Mouse (Mus musculus): ENCODE data around the gene Cit.
A peak's percentile ranks its signal among the peaks of the same experiment; 100 is the strongest.

Cit gene

DNA sequence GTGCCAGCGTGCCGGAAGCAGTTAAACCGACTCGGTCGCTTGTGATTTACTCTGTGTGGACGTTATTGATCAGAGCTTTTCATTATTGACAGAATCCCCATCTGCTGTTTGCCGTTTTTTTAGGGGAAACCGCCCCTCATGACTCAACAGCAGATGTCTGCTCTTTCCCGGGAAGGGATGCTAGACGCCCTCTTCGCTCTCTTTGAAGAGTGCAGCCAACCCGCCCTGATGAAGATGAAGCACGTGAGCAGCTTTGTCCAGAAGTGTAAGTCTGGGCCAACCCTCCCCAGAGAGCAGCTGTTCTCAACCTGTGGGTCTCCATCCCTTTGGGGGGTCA is 5.9 kb downstream of the Cit start:
- no peak for DNase-seq (ENCODE audit: low spot score in 2 of 2)

DNA sequence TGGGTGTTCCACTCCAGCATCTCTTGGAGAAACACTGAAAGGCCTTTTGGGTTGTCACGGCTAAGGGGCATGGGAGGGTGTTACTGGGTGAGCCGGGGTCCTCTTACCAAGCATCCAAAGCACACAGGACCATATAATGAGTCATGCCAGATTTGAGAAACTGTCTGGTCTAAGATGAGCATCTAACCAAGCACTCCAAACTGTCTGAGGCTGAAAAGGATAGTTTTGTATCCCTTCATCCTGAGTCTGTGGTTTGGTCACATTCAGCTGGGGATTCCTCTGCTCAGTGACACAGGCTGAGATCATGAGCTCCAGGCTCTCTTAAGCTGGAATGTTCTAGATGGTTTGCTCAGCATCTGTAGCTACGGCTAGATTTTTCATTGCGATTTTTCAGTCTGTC is 7.4 kb downstream of the Cit start:
- no peak for DNase-seq (ENCODE audit: low spot score in 2 of 2)

DNA sequence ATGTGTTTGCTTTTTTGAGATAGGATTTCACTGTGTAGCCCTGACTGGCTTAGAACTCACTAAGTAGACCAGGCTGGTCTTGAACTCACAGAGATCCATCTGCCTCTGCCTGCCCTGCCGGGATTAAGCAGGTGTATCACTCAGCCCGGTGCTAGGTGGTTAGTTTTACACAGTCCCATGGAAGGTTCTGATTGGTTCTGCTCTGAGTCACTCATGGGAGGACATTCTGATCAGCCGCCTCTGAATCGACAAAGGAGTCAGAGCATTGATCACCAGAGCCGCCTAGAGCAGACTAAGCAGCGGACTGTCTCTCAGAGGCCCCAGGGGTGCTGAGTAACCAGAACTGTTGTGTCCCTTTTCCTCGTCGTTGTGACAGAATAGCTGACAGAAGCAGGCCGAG is 8.6 kb downstream of the Cit start:
- DNase-seq (ENCODE audit: low spot score in 2 of 2): no peak

DNA sequence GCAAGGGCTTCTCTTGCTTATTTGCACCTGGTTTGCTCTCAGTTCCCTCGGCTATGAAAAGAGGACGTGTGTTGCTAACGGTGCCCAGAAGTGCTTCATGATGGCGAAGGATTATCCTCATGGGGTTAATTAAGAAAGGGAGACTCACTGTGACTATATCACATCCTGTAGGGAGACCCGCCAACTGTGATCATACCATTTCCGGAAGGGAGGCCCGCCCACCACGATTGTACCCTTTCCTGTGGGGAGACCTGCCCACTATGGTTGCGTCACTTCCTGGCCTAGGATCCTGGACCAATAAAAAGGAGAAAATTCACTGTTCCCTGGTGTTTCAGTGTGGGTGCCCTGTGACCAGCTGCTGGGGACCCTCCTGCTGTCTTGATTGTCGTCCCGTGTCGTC is 9.3 kb downstream of the Cit start:
- DNase-seq (ENCODE audit: low spot score in 2 of 2): no peak

GRCm38 (mm10) chr5:115858652-115859051 is 13.6 kb downstream of the Cit start:
- no peak for DNase-seq (ENCODE audit: low spot score in 2 of 2)

DNA sequence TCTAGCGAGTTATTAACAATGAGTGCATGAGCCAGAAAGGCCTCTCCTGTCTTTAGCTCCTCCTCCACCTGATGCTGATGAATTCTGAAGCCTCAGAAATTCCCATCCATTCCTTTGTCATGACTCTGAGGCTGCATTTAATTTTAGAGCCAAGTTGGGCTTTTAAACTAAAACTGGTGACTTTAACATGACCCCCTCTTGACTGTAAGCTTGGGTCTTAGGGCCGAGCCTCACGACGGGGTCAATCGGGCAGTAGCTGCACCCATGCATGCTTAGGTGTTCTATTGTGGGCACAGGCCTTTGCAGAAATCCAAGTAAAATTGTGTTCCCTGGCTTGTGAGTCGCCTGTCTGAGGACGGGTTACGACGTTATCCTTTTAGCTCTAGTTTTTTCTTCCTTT is 14.4 kb downstream of the Cit start:
- no peak for DNase-seq (ENCODE audit: low spot score in 2 of 2)

- DNase-seq (ENCODE audit: low spot score in 2 of 2): no peak
Measured at GRCm38 (mm10) chr5:115861991-115862390, 16.9 kb downstream of the Cit start.

- no peak for DNase-seq (ENCODE audit: low spot score in 2 of 2)
Measured at GRCm38 (mm10) chr5:115862439-115862838, 17.4 kb downstream of the Cit start.

DNA sequence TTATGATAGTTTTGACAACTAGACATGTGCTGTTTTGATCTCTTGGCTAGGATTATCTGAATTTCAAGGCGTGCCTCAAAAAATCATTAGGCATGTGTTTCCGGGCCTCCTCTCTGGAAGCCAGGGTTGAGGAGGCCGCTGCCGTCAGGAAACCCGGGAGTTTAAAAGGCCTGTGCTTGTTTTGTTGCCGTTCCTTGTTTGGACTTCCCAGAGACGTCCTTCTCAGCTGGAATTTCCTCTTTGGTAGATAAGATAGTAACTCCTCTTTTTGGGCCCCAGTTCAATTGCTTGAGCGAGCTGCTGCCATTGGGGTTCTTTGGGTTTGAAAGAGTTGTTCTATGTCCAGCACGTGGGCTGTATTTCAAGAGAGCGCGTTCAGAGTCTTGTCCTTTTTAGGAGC is 21.2 kb downstream of the Cit start:
- no peak for DNase-seq (ENCODE audit: low spot score in 2 of 2)

DNA sequence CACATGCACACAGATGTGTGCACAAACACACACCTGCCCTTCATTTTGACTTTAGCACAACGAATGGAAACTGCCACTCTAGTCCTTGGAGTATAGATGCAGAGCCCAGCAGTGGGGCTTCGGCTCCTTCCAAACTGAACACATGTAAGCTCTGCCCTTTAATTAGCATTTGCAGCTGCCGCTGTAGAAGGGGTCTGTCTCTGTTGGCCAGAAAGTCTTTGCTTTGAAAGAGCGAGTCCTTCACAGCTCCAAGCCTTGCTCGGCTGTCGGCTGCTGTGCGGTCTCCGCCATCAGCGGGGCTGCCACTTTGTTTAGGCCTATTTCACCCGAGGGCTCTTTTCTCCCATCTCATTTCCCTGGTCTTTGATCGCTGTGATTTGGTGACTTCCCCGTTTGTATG is 23.5 kb downstream of the Cit start:
- DNase-seq (ENCODE audit: low spot score in 2 of 2): no peak

- no peak for DNase-seq (ENCODE audit: low spot score in 2 of 2)
Measured at GRCm38 (mm10) chr5:115869198-115869597, 24.1 kb downstream of the Cit start.

DNA sequence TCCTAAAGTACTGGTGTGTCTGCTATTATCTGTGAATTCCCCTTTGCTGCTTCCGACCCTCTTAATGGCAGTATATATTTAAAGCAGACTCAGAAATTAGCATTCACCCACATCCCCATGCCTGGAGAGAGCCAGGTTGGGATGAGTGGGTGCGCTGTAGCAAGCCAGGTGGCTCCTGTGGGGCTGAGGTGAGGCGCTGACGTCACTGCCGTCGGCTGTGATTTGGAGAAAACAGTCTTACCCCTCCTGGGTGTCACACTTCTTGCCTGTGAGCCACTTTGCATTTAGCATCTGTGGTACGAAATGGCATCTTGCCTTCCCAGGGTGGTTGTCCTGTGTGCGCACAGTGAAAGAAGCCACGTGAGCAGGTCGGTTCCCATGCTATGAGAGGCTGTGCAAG is 26.1 kb downstream of the Cit start:
- DNase-seq (ENCODE audit: low spot score in 2 of 2): no peak

DNA sequence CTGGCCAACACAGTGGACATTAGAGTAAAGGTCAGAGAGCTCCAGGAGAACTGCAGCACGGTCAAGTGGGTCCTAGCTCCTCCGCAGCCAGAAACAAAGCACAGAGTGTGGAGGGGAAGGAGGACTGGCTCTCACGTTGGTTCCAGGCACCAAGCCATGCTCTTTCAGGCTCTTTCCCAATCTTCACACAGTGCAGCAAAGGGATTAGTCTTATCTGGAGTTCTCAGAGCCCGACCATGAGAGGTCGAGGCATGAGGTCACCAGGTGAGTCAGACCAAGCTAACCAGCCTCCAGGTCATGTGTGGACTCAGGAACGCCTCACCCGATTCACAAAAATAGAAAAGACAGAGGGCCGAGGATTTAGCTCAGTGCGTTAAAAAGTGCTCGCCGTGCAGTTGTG is 27.0 kb downstream of the Cit start:
- DNase-seq (ENCODE audit: low spot score in 2 of 2): no peak

GRCm38 (mm10) chr5:115872956-115873355 is 27.9 kb downstream of the Cit start:
- no peak for DNase-seq (ENCODE audit: low spot score in 2 of 2)

DNA sequence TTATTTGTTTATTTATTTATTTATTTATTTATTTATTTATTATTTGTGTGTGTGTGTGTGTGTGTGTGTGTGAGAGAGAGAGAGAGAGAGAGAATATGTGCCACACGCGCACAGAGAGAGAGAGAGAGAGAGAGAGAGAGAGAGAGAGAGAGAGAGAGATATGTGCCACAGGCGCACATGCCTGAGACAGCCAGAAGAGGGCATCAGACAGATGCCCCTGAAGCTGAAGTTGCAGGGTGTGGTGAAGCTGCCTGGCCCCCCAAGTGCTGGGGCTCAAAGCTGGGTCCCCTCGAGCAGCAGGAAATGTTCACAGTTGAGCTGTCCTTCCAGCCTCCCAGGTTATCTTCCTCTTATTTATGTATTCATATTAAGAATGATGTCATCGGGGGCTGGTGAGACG is 32.3 kb downstream of the Cit start:
- DNase-seq (ENCODE audit: low spot score in 2 of 2): no peak

DNA sequence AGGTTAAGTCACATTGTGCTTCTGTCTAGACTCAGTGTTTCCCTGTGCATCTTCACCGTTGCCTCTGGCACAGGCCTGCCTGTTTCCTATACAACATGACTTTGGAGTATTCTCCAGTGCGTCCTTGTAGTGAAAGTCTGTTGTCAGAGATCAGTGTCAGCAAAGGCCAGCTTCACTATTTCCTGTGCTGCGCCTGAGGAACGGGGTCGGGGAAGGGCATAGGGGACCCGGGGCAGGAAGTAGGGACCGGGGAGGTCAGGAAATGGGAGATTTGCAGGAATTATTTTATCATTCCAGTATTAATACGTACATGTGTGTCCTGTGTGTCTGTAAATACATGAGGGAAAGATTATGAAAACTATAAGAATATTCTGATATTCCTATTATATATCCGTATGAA is 37.1 kb downstream of the Cit start:
- no peak for DNase-seq (ENCODE audit: low spot score in 2 of 2)

DNA sequence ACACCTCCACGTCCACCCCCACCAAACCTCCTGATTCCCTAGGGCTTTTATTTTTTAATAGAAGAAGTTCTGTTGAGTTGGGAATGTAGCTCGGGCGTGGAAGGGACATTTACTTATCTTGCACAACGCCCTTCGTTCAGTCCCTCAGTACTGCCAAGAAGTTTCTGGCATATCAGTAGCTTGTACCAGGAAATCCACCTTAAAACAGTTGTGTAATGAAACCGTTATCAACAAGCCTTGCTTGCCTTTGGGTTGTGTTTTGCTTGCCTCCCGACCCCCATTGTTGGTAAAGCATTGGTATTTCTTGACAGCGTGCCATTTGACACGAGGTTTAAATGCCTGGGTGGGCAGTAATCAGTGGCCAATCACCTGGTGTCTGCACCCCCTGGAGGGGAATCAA is 39.4 kb downstream of the Cit start:
- DNase-seq (ENCODE audit: low spot score in 2 of 2): no peak

GRCm38 (mm10) chr5:115893772-115894171 is 48.7 kb downstream of the Cit start:
- no peak for DNase-seq (ENCODE audit: low spot score in 2 of 2)

GRCm38 (mm10) chr5:115897036-115897435 is 52.0 kb downstream of the Cit start:
- DNase-seq (ENCODE audit: low spot score in 2 of 2): no peak

DNA sequence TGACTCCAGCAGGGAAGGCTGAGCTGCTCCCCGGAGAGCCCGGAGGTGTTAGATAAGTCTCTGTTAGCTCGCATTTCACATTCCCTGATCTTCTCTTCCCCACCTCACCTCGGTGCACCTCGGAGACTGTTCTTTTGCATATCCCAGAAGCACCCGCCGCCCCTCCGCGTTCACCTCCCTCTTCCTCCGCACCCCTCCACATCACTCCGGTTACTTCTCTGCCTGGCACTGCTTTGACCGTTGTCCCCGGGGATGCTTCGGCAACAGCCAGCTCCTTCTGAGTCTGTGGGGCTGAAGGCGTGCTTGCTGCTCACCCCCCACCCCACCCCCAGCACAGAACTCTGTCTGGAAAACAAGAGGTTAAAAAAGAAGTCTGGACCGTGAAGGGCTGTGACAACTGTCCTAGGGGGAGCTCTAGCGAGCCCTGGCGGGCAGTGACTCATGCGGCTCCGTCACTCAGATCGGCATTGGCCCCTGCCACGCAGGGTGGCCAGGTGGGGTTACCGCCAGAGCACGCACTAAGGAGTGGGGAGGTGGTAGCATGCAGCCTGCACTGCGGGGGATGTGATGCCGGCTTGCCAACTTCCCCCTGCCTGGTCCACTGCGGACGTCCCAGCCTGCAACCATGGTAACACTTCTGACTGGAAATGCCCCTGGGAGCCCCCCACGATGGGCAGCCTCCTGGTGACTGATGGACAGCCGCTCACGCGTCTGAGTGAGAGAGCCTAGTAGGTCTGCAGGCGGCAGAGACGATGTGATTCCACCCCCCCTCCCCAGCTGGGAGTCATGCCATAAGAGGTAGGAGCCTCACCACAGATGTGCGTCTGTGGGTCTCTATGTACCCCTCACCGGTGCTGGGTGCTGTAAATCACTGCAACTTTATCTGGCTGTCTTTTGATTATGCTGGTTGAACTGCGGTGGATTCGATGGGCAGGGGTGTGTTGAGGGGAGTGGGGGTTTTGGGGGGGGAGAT is 62.2 kb downstream of the Cit start:
- peak; percentile 52 to 58 for DNase-seq (ENCODE audit: low spot score in 2 of 2)

GRCm38 (mm10) chr5:115908251-115908650 is 63.2 kb downstream of the Cit start:
- peak; percentile 57 to 63 for DNase-seq (ENCODE audit: low spot score in 2 of 2)

GRCm38 (mm10) chr5:115908699-115909098 is 63.6 kb downstream of the Cit start:
- DNase-seq (ENCODE audit: low spot score in 2 of 2): no peak

GRCm38 (mm10) chr5:115909106-115909505 is 64.0 kb downstream of the Cit start:
- DNase-seq (ENCODE audit: low spot score in 2 of 2): peak; percentile 47 to 53

DNA sequence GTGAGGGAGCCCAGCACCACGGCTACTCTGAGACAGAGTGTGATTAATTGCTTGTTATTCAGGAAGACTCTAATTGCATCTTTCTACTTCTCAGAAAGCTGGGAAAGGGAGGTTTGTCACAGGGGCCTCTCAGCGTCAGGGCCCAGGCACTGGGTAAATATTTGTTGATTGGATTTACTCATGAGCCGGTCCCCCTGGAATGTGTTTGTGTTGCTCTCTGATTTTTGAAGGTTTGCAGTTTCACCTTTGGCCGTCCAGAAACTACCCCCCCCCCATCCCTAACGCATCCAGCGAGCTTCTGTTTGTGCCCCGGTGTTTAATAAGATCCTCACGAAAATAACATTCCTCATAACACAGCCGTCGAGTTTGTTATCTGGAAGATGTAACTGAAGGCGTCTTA is 65.4 kb downstream of the Cit start:
- DNase-seq (ENCODE audit: low spot score in 2 of 2): no peak

All from right cerebral cortex, postnatal 36 days (tissue).